1 mouse cellular context compared by ENCODE assay signal in the genomic region with DNA sequence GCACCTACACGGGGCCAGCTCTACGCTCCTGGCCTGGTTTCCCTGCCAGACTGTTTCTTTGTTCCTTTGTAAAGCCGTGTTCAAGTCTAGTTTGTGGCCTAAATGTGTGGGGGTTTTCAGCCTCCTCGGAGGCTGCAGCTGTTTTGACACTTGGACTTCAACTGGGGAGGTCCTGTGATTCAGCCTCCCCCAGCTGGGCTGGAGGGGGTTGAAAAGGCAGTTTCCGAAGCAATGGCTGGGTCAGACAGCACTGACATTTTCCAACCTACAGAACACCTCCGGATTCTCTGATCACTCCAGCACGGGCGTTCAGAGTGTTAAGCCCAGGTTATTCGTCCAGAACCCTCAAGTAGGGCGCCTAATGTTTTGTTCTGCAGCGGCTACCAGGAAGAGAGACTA.
TF ChIP-seq lines count a peak whose summit lies in the region.

No protein-coding gene starts in this region.

TF ChIP-seq in CH12.LX, 34 proteins besides CTCF, POLR2A, EP300 and RAD21 (continued from another document):
- TF ChIP-seq ZNF384 (IDR thresholded peaks at IDR 0.05; ENCODE audit: low read depth, low read length) (no peak), E2F4 (IDR thresholded peaks at IDR 0.05; ENCODE audit: insufficient replicate concordance, low read depth, low read length) (no peak), MAX (IDR thresholded peaks at IDR 0.05; ENCODE audit: low read length) (no peak; the same call in 1 of the 2 replicates), NELFE (IDR thresholded peaks at IDR 0.05; ENCODE audit: low read depth, low read length) (no peak), POLR2AphosphoS2 (IDR thresholded peaks at IDR 0.05; ENCODE audit: low read depth, low read length) (0 out of 2 replicates have a peak, but pooled peaks have one; percentile 10), TBP (conservative IDR thresholded peaks at IDR 0.05; ENCODE audit: low read depth, low read length) (no peak), TCF12 (IDR thresholded peaks at IDR 0.05; ENCODE audit: low read depth, low read length) (no peak), UBTF (IDR thresholded peaks at IDR 0.05; ENCODE audit: low read depth, low read length) (peak; percentile 33; the same call in 1 of the 2 replicates), SIN3A (IDR thresholded peaks at IDR 0.05; ENCODE audit: low read length) (peak; percentile 87), JUND (conservative IDR thresholded peaks at IDR 0.05; ENCODE audit: low read depth, low read length) (no peak), ZC3H11A (IDR thresholded peaks at IDR 0.05; ENCODE audit: low read depth, low read length) (no peak), CHD2 (IDR thresholded peaks at IDR 0.05; ENCODE audit: low read length) (0 out of 2 replicates have a peak, but pooled peaks have one; percentile 42)
TF ChIP-seq in CH12.LX: peak in this region for 8.
